Mouse (Mus musculus) frontal cortex, postnatal 14 days (tissue): ENCODE results near the gene Ext2.

Source experiments
- DNase-seq, 2 experiments: peaks; one replicate each; pipeline ENCODE4 v3.0.0; 2022; ENCODE audit warnings: low spot score in 2 of 2

Ext2 gene

GRCm38 (mm10) chr2:93822045-93822749 lies at the start of gene Ext2:
Ext2 (minus strand) TSS chr2:93822568.
- DNase-seq: peak; percentile 70 to 88

DNA sequence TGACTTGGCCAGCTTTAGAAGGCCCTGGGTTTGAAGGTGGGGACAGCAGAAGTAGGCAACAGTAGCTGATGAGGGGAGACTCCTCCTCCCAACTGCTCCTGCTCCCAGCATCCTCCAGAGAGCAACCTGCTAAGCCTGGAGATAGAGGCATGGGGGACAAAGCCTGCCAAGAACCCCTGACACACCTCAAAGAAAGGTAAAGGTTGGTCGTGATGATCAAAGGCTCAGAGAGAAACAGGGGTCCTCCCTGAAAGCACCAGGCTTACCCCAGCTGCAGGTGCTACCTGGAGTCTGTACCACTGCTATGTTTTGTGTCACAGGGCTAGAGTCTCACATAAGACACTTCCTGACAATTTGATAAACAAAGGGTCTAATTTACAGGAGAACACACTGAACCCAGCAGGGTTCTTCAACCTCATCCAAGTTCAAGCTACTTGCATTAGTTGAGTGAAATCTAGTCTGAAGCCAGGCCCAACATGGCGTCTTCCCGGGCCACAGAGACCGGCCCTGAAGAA lies 49.1 kb upstream of the Ext2 start:
- no peak for DNase-seq

DNA sequence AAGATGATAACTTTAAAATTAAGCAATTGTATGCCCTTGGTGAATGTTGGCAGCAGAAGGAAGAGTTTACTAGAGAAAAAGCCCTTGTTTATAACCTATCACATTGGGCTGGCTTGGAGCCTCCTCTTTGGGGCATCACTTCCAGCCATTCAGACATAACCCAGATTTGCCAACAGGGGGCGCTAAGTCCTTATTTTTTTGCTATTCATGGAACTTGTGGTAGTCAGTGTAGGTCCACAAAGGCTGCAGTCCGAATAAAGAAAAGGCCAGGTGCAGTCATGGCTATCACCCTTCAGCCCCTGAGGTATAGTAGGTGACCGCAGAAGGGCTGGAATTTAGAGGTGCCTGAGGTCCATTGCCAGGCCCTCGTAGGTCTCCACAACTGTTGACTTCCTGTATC lies 48.5 kb upstream of the Ext2 start:
- DNase-seq: peak; percentile 44 to 76

DNA sequence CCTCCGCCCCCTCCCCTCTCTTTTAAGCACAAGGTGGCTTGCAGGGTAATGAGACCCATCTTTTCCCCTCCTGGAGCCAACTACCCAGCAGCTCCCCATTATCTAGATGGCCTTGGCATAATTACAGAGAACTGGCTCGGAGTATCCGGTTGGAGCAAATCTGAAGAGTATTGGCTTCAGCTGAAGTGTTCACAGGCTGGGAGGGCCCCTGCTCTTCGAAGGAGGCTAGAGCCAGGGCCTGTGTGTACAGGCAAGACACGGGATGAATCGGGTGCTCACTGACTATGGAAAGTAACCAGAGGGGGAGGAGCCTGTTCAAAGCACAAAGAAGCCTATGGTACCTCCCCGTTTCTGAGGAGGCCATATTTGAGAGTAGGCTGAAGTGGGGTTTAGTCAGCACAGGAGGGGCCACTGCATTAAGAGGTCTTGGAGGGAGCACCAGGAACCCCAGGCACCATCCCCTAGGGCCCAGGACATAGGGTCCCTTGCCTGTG lies 46.8 kb upstream of the Ext2 start, which contains the start of gene Accsl:
Gene Accsl (minus strand): TSS at position 51 of the 494 bp plus-strand sequence.
- DNase-seq: no peak

DNA sequence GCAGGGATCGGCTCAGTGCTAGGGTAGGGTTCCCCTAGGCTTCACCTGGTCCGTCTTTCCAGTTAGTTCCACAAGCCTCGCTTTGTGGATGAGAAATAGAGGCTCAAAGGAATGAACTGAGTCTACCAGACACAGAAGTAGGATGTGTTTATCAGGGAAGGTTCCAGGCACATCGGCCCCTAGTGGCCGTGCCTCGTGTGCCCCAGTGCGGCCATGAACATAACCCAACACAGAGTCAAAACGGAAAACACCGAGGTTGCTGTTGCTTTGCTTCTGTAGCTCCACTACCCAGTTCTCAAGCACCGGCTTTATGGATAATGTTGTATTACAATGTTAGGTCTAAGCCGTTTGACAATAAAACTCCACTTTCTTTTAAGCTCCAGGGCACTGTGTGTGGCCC lies 46.2 kb upstream of the Ext2 start:
- DNase-seq: no peak

GRCm38 (mm10) chr2:93863229-93863628 lies 40.9 kb upstream of the Ext2 start:
- no peak for DNase-seq

DNA sequence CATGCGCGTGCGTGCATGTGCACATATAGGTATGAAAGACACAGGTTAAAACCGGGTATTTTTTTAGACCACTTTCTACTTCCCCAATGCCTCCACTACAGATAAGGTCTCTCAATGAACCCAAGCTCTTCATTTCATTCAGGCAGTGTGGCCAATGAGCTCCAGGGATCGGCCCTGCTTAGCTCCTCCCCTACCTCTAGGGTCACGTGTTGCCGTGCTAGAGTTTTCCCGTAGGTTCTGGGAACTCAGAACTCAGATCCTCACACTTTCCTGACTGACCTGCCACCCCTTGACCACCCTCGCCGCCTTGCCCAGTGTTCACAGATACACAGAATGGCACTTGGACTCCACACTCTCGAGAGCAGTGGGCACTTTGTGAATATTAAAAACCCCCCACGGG lies 36.5 kb upstream of the Ext2 start:
- no peak for DNase-seq

- no peak for DNase-seq
These were observed 28.9 kb upstream of the Ext2 start for GRCm38 (mm10) chr2:93851303-93851702.

- DNase-seq: no peak
These were observed 28.1 kb upstream of the Ext2 start for GRCm38 (mm10) chr2:93850317-93850944.

GRCm38 (mm10) chr2:93849505-93850089 lies 27.2 kb upstream of the Ext2 start, which contains the start of gene Accs:
Accs (minus strand) TSS chr2:93849943.
- peak in 1 of 2 experiments; percentile 48 for DNase-seq

DNA sequence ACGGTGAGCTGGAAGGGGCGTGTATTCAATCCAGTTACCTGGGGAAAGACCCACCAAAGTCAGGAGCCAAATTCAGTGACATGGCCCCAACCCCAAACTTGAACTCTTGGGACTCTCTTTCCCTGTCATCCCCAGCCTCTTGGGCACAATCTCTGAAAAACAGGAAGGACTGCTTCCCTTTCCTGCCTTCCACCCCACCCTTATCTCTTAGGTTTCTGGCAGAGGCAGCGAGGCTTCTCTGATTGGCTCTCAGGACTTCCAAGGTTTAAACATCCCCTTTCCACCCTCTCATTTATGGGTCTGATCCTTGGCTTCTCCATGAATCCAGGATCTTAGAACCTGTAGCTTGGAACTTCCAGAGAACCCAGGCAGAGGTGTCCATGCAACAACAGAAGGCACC lies 19.0 kb upstream of the Ext2 start:
- no peak for DNase-seq

GRCm38 (mm10) chr2:93840109-93840508 lies 17.7 kb upstream of the Ext2 start:
- DNase-seq: no peak

- no peak for DNase-seq
These were observed 16.6 kb upstream of the Ext2 start for GRCm38 (mm10) chr2:93838931-93839330.

- no peak for DNase-seq
These were observed 13.9 kb upstream of the Ext2 start for GRCm38 (mm10) chr2:93836232-93836785.

- DNase-seq: no peak
These were observed 13.2 kb upstream of the Ext2 start for GRCm38 (mm10) chr2:93835596-93835995.

DNA sequence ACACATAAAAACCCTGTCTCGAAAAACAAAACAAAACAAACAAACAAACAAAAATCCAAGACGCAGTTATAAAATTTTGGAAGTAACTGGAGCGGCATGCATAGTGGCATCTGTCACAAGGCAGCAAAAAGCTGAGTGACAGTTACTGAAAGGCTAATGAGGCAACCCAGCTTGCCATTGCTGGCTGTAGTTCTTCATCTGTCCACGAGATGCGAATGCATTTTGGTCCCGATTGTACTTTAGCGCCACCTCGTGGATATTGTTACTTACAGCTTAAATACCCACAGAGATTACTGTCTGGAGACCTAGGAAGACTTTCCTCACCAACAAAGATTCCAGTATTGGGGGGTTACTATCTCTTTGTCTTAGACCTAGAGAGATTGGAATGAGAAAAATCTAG lies 1.2 kb upstream of the Ext2 start:
- DNase-seq: peak in 1 of 2 experiments; percentile 43

GRCm38 (mm10) chr2:93817791-93818190 lies 4.6 kb downstream of the Ext2 start:
- no peak for DNase-seq

DNA sequence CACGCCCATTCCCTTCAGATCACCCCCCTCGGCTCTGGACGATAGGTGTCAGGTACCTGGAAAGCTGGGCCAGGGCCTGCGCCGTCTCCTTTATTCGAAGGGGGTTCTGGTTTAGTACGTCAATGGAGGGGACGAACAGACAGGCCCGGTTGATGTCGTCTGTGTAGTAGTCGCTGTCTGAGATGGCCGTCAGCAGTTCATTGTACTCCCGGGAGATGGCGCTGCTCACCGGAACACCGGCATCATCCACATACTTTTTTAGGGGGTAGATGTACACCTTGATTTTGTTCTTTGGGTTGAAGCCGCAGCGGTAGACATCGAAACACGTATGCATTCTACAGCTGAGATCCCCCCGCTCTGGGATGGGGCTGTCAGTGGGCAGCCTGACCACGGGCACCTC lies 9.0 kb downstream of the Ext2 start:
- no peak for DNase-seq

DNA sequence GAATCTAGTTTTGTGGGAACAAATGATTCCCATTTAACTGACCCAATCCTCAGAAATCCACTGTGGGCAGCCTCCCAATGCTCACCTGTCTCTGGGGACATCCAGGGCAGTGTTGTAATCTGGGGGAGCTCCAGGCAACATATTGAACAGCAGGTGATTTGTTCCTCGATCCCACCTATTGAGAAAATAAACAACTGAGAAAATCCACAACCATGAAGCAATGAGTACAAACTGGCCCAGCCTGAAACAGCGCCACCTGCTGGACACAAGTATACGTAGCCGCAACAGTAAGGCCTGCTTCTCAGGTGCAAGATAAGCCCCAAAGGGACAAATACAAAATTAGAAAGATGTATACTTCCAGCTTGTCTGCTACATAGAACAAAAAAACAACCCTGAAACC lies 10.6 kb downstream of the Ext2 start:
- peak in 1 of 2 experiments; percentile 49 for DNase-seq

DNA sequence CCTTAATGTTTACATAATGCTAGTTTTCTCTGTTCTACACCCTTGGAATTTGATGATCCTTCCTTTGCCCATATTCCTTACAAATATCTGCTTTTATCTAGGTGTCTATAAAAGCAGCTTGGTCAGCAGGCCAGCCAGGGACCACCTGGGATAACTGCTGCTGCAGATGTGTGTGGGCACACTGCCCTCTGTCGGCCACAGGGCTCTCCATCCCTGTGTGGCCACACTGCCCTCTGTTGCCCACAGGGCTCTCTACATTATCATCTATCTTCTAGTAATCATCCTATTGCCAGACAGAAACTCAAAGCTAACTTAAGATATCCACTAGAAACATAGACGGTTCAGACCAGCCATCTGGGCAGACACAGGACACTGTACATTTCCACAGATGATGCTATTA lies 12.4 kb downstream of the Ext2 start:
- no peak for DNase-seq

DNA sequence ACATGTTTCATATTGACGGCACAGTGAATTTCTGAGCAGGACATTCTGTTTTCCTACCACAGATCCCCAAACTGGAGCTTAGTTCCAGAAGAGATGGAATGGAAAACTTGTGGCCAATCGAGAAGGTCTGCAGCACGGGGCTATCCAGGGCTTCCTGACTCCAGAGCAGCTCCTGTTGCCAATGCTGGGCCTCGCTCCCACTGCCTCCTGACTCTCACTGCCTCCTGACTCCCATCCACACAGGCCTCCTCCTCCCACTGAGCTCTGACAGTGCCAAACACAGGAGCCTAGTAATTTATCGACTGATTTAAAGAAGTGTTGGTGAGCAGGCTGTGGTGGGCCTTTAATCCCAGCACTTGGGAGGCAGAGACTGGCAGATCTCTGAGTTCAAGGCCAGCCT lies 14.3 kb downstream of the Ext2 start:
- DNase-seq: no peak

- no peak for DNase-seq
These were observed 14.9 kb downstream of the Ext2 start for GRCm38 (mm10) chr2:93807440-93807839.
